ENCODE assay signal across 23 mouse cellular contexts in genomic region chr8:98860416-98860815, GRCm38 (mm10).
DNase-seq lines count a peak whose midpoint lies in the region; ATAC-seq lines count a peak whose summit lies in the region.
"Had no signal": no experiment of that assay in that cellular context is flagged by ENCODE, and none has a peak within 500 bp of the region (broad histone marks: within the 10 kb centered on the region; RNA-seq: fewer than 3 reads in every experiment).

No protein-coding gene starts in this region.

- 48% methylated on average over 5 of the region's 5 CpGs for WGBS in embryonic facial prominence, embryonic 11.5 days

- H3K27ac ChIP-seq in embryonic facial prominence, embryonic 11.5 days (replicated peaks; ENCODE audit: low read depth, low read length) = no peak overlapping the region
- H3K27ac ChIP-seq: embryonic facial prominence, embryonic 13.5 days; forebrain, embryonic 12.5 days; gastrocnemius, adult 2 months; heart, embryonic 13.5 days; hindbrain, embryonic 13.5 days; hindbrain, postnatal 0 days had no signal

- H3K4me1 ChIP-seq in embryonic facial prominence, embryonic 11.5 days (ENCODE audit: control insufficient read depth, insufficient read depth, low read length) = no peaks in the 10 kb centered on the region
- H3K4me1 ChIP-seq: embryonic facial prominence, embryonic 13.5 days; forebrain, embryonic 12.5 days; heart, embryonic 13.5 days; hindbrain, embryonic 13.5 days had no signal

- H3K9me3 ChIP-seq in embryonic facial prominence, embryonic 11.5 days (replicated peaks; ENCODE audit: control insufficient read depth, low read length) = no peaks in the 10 kb centered on the region
- H3K9me3 ChIP-seq: embryonic facial prominence, embryonic 13.5 days; forebrain, embryonic 12.5 days; heart, embryonic 13.5 days; hindbrain, embryonic 13.5 days had no signal

- peak; percentile 15 for DNase-seq in cerebellum, adult 11-12 months
- no peak for DNase-seq in cerebellum, adult 11 months
- peak; percentile 19 to 21 for DNase-seq in cerebellum, postnatal 10 days
- no peak for DNase-seq in cerebellum, postnatal 36 days
- DNase-seq in cerebellum, postnatal 14 days = peak; percentile 13 to 28
- peak; percentile 58 for DNase-seq in embryonic facial prominence, embryonic 11.5 days (ENCODE audit: low spot score)
- DNase-seq in spleen, postnatal 14 days (ENCODE audit: low spot score in 2 of 2) = no peak
- DNase-seq: adrenal gland, postnatal 14 days; gastrocnemius, adult 2 months; gastrocnemius, postnatal 25 days; heart, postnatal 36 days; kidney, adult 11 months; kidney, adult 9 months had no signal

- no peak overlapping the region for H3K4me3 ChIP-seq in embryonic facial prominence, embryonic 11.5 days (ENCODE audit: low read depth, low read length)
- H3K4me3 ChIP-seq: embryonic facial prominence, embryonic 13.5 days; forebrain, embryonic 12.5 days; gastrocnemius, adult 2 months; heart, embryonic 13.5 days; hindbrain, embryonic 13.5 days had no signal

- H3K27me3 ChIP-seq in embryonic facial prominence, embryonic 11.5 days (ENCODE audit: control insufficient read depth, insufficient read depth, low read length) = no peaks in the 10 kb centered on the region
- H3K27me3 ChIP-seq: CH12.LX; embryonic facial prominence, embryonic 13.5 days; forebrain, embryonic 12.5 days; heart, embryonic 13.5 days; hindbrain, embryonic 13.5 days; Patski had no signal

- no peaks in the 10 kb centered on the region for H3K36me3 ChIP-seq in embryonic facial prominence, embryonic 11.5 days (replicated peaks; ENCODE audit: control insufficient read depth, insufficient read depth, low read depth, low read length)
- H3K36me3 ChIP-seq: embryonic facial prominence, embryonic 13.5 days; forebrain, embryonic 12.5 days; heart, embryonic 13.5 days; hindbrain, embryonic 13.5 days had no signal

- no peak overlapping the region for H3K4me2 ChIP-seq in embryonic facial prominence, embryonic 11.5 days (ENCODE audit: low read depth, low read length)
- H3K4me2 ChIP-seq: embryonic facial prominence, embryonic 13.5 days; forebrain, embryonic 12.5 days; heart, embryonic 13.5 days; hindbrain, embryonic 13.5 days had no signal

- ATAC-seq in embryonic facial prominence, embryonic 11.5 days (replicated peaks; ENCODE audit: insufficient number of reproducible peaks, low FRiP score, low TSS enrichment, low read depth) = 0 out of 2 replicates have a peak, but pooled peaks have one; percentile 23
- no peak for ATAC-seq in CD4-positive, CD25-positive, alpha-beta regulatory T cell, adult 4 months
- ATAC-seq: activated CD4-positive, CD25-positive, alpha-beta regulatory T cell, adult 4 months; forebrain, embryonic 16.5 days; hindbrain, postnatal 0 days; Patski had no signal

- H3K9ac ChIP-seq in embryonic facial prominence, embryonic 11.5 days (replicated peaks; ENCODE audit: low read length) = no peak overlapping the region
- H3K9ac ChIP-seq: embryonic facial prominence, embryonic 13.5 days; forebrain, embryonic 12.5 days; heart, embryonic 13.5 days; hindbrain, embryonic 13.5 days had no signal

Comparison
In these comparisons a context has a peak if more than half of its experiments do, and no peak if none do; other contexts are left out.
1. DNase-seq: peak in cerebellum, adult 11-12 months (single experiment), cerebellum, postnatal 10 days (2 of 2), cerebellum, postnatal 14 days (2 of 2) and embryonic facial prominence, embryonic 11.5 days (single experiment); none in cerebellum, adult 11 months (single experiment), cerebellum, postnatal 36 days (0 of 2) and spleen, postnatal 14 days (0 of 2).